Mouse (Mus musculus) pancreas, adult 10 weeks (tissue): Measurements from ENCODE around the gene Trim62. TPM values are rescaled to one million over a fixed set of nuclear protein-coding genes. Genes with fewer than 3 reads are reported as not detected.

Experiments
- polyA plus RNA-seq: library from polyadenylated mRNA; stranded (reverse); fragments of 350-450 nt; fragmentation: Illumina TruSeq; extraction: RNeasy Lipid Tissue Mini Kit (QIAGEN cat#74804); gene quantifications from one replicate; pipeline ENCODE4 v1.2.3, GENCODE M21; 2015; ENCODE audit warnings: low read depth, low replicate concordance; ENCODE audit not compliant: insufficient read depth

Trim62 gene
- polyA plus RNA-seq: 0.90 TPM

GRCm38 (mm10) chr4:128883379-128883781 lies at the start of gene Trim62:
TSS of gene Trim62 (plus strand) at chr4:128883580.

Other genes starting within 250 kb of the Trim62 start
- 16.0 TPM for gene Phc2, start 228.9 kb upstream of the Trim62 start, polyA plus RNA-seq
- gene A3galt2, start 128.2 kb upstream of the Trim62 start, polyA plus RNA-seq: not detected
- 5.7 TPM for gene Zfp362, start 77.5 kb upstream of the Trim62 start, polyA plus RNA-seq
- 1.6 TPM for gene Azin2, start 78.9 kb downstream of the Trim62 start, polyA plus RNA-seq
- 30.6 TPM for gene Ak2, start 108.4 kb downstream of the Trim62 start, polyA plus RNA-seq
- 5.2 TPM for gene Rnf19b, start 174.7 kb downstream of the Trim62 start, polyA plus RNA-seq
- gene Tmem54, start 222.0 kb downstream of the Trim62 start, polyA plus RNA-seq: not detected
- gene Hpca, start 238.5 kb downstream of the Trim62 start, polyA plus RNA-seq: not detected